Mouse (Mus musculus) hindbrain, postnatal 0 days (tissue): Measurements from ENCODE around the gene Med11. TPM values are rescaled to one million over a fixed set of nuclear protein-coding genes. Genes with fewer than 3 reads are reported as not detected.

Experiments
- ATAC-seq: fragments of 200-750 bp; cut with Nextera tagmentation; 2 replicates; pipeline ENCODE4 v1.8.0; 2017; ENCODE audit warnings: mild to moderate bottlenecking, moderate TSS enrichment, moderate library complexity
- DNase-seq: peaks from one replicate; pipeline ENCODE4 v3.0.0-alpha.2; 2015; ENCODE audit warnings: low spot score
- H3K27ac ChIP-seq: fragments of 300-500 bp; sonication (generic); 2 replicates; pipeline ENCODE4 v1.5.1; 2014; ENCODE audit warnings: mild to moderate bottlenecking
- H3K27me3 ChIP-seq: fragments of 300-500 bp; sonication (generic); 2 replicates; pipeline ENCODE4 v1.6.1; 2014; ENCODE audit warnings: low read length, mixed read lengths; ENCODE audit not compliant: insufficient read depth
- H3K36me3 ChIP-seq: fragments of 300-500 bp; sonication (generic); 2 replicates; pipeline ENCODE4 v1.6.1; 2014; ENCODE audit warnings: low read length, mixed read lengths; ENCODE audit not compliant: insufficient read depth
- H3K4me1 ChIP-seq: fragments of 300-500 bp; sonication (generic); 2 replicates; pipeline ENCODE4 v1.6.1; 2014; ENCODE audit warnings: antibody characterized with exemption, low read length, mixed read lengths; ENCODE audit not compliant: insufficient read depth
- H3K4me2 ChIP-seq: fragments of 300-500 bp; sonication (generic); 2 replicates; pipeline ENCODE4 v1.6.1; 2014; ENCODE audit warnings: low read depth, mild to moderate bottlenecking, low read length, moderate library complexity, mixed read lengths
- H3K4me3 ChIP-seq: fragments of 300-500 bp; sonication (generic); 2 replicates; pipeline ENCODE4 v1.5.1; 2014; ENCODE audit warnings: low read length
- H3K9ac ChIP-seq: fragments of 300-500 bp; sonication (generic); replicated peaks from 2 replicates; pipeline ENCODE4 v1.6.1; 2014; ENCODE audit warnings: mild to moderate bottlenecking, low read length, moderate library complexity, mixed read lengths
- H3K9me3 ChIP-seq: fragments of 300-500 bp; sonication (generic); 2 replicates; pipeline ENCODE4 v1.6.1; 2016; ENCODE audit warnings: low read length, mixed read lengths
- CTCF ChIP-seq: IDR thresholded peaks from 2 replicates; pipeline ENCODE4 v1.5.1; 2016; ENCODE audit warnings: antibody characterized with exemption, control low read depth, low read depth
- WGBS: fragments of 180-500 bp; shearing (Covaris S2); extraction: QIAGEN DNeasy Blood & Tissue Kit; methylation state at CpG from one replicate; pipeline ENCODE4 v1.1.7; 2014; 5-methylcytosine and 5-hydroxymethylcytosine counted together
- polyA plus RNA-seq: library from polyadenylated mRNA; unstranded; fragments of >200 nt; fragmentation: Nextera tagmentation; extraction: Ambion mirVana; gene quantifications from 2 replicates; pipeline ENCODE4 v1.2.1, GENCODE M21; 2015
- total RNA-seq: library from RNA; depleted of rRNA; stranded (reverse); fragments of >200 nt; gene quantifications from 2 replicates; pipeline ENCODE4 v1.2.3, GENCODE M21; 2014

The Med11 gene
- total and polyA plus RNA-seq, 2 experiments from 2014 or later, result 23.7 to 30.5 TPM

DNA sequence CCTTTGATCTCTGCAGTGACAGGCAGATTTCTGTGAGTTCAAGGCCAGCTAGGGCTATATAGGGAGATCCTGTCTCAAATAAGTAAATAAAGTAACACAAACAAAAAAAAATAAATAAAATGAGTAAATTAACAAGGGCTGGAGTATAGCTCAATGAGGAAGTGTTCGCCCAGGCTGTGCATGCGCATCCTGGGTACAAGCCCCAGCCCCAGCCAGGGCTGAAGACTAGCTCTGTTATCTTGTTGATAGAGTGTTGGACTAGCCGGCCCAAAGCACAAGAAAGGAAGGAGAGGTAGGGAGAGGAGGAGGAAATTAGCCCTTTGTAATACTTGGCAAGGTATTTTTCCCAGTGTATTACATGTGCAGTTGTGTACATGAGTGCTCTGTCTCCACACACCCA is 7.8 kb upstream of the Med11 start:
- ATAC-seq (no peak), DNase-seq (no peak)
- Histone ChIP-seq H3K9ac (no peak overlapping the region), H3K4me2 (no peak overlapping the region), H3K27me3 (no peaks in the 10 kb centered on the region), H3K27ac (no peak overlapping the region), H3K4me1 (no peaks in the 10 kb centered on the region), H3K4me3 (no peak overlapping the region), H3K9me3 (no peaks in the 10 kb centered on the region), H3K36me3 (peaks cover 18% of the 10 kb centered on the region)
- WGBS, result 81% methylated on average over 3 of the region's 3 CpGs
- no peak for TF ChIP-seq CTCF

DNA sequence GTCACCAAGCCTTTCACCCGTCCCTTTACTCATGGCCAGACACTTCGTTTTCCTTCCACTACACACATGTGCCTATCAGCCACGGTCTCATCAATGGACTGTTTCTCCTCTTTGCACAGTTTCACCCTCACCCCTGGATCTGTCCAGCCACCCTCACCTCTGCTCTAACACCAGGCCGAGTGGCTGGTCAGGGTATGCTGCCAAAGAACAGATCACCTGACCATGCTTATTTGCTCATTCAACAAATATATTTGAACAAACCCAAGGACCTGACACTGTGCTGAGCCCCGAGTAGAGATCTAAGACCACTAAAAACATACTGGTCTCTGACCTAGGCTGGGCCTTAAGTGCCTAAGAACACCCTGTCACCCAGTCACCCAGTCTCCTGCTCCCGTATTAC is 7.1 kb upstream of the Med11 start:
- H3K9me3 ChIP-seq, result no peaks in the 10 kb centered on the region
- H3K4me2 ChIP-seq, result no peak overlapping the region
- WGBS, result 82% methylated on average over 6 of the region's 6 CpGs
- H3K36me3 ChIP-seq, result peaks cover 11% of the 10 kb centered on the region
- no peak for TF ChIP-seq CTCF
- ATAC-seq (no peak), DNase-seq (no peak)
- H3K4me3 ChIP-seq, result no peak overlapping the region
- H3K27ac ChIP-seq, result no peak overlapping the region
- H3K4me1 ChIP-seq, result no peaks in the 10 kb centered on the region
- no peaks in the 10 kb centered on the region for H3K27me3 ChIP-seq
- no peak overlapping the region for H3K9ac ChIP-seq

DNA sequence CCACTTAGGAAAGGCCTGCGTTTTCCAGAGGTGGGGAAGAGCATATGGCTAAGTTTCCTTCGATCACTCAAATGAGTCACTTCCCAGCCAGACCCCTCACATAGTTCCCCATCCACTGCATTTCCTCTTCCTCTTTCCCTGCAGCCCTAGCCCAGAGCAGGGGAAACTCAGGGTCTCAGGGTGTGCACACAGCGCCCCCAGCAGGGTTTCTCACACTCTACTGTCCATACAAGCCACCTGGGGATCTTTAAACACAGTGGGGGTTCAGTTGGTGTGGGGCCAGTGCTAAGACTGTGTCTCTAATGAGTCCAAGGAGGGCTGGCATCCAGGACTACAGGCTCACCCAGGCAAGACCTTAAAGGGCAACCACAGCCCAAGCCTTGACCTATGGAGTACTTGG is 5.0 kb upstream of the Med11 start:
- Histone ChIP-seq H3K4me3 (no peak overlapping the region), H3K9ac (no peak overlapping the region), H3K36me3 (no peaks in the 10 kb centered on the region), H3K27ac (no peak overlapping the region), H3K4me1 (no peaks in the 10 kb centered on the region), H3K27me3 (no peaks in the 10 kb centered on the region), H3K4me2 (no peak overlapping the region), H3K9me3 (no peaks in the 10 kb centered on the region)
- ATAC-seq (no peak), DNase-seq (no peak)
- WGBS, result 51% methylated on average over 3 of the region's 3 CpGs
- TF ChIP-seq CTCF, result no peak

DNA sequence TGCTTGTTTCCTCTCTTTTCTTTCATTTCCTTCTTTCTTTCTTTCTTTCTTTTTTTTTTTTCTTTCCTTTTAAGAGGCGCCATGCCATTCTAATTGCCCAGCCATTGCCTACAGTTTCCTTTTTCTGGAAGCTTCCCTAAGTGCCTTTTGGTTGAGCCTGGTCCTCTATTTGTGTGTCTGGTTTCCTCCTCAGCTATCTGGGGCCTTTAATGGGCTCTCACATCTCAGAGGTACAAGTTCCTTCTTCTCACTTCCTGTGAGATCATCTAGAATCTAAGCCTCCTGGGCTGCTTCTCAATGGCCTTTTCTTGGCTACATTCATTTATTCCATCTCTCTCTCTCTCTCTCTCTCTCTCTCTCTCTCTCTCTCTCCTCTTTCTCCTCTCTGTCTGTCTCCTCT is 4.3 kb upstream of the Med11 start:
- peaks cover under 1% of the 10 kb centered on the region; the same call in 1 of the 2 replicates for H3K4me1 ChIP-seq
- no peaks in the 10 kb centered on the region for H3K36me3 ChIP-seq
- 78% methylated on average over 1 of the region's 1 CpGs for WGBS
- H3K9ac ChIP-seq, result no peak overlapping the region
- no peaks in the 10 kb centered on the region for H3K27me3 ChIP-seq
- H3K4me2 ChIP-seq, result no peak overlapping the region
- TF ChIP-seq CTCF, result no peak
- H3K9me3 ChIP-seq, result no peaks in the 10 kb centered on the region
- DNase-seq, result no peak
- no peak for ATAC-seq
- no peak overlapping the region for H3K4me3 ChIP-seq
- no peak overlapping the region for H3K27ac ChIP-seq

DNA sequence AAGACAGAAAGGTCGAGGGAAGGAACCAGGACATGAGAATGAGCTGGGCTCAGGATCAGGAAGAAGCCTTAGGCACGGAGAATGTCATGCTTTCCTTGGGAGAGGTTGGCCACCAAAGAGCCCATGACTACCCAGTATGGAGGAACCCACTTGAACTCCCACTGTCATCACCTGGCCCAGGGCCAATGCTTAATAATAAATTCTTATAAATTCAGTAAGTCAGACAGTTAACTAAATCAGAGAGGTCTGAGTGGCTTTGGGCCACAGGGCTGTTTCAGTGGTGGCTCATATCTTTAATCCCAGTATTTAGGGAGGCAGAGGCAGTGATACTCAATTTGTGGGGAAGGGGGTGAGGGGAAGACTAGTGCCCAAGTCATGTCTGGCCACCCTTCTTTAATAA is 793 bp upstream of the Med11 start:
- H3K4me3 ChIP-seq, result no peak overlapping the region
- H3K36me3 ChIP-seq, result no peaks in the 10 kb centered on the region
- TF ChIP-seq CTCF, result no peak
- no peak overlapping the region for H3K4me2 ChIP-seq
- ATAC-seq (no peak), DNase-seq (no peak)
- no peaks in the 10 kb centered on the region for H3K27me3 ChIP-seq
- H3K9me3 ChIP-seq, result no peaks in the 10 kb centered on the region
- peaks cover 4% of the 10 kb centered on the region; the same call in 1 of the 2 replicates for H3K4me1 ChIP-seq
- WGBS, result 85% methylated on average over 2 of the region's 2 CpGs
- H3K9ac ChIP-seq, result no peak overlapping the region
- H3K27ac ChIP-seq, result no peak overlapping the region

DNA sequence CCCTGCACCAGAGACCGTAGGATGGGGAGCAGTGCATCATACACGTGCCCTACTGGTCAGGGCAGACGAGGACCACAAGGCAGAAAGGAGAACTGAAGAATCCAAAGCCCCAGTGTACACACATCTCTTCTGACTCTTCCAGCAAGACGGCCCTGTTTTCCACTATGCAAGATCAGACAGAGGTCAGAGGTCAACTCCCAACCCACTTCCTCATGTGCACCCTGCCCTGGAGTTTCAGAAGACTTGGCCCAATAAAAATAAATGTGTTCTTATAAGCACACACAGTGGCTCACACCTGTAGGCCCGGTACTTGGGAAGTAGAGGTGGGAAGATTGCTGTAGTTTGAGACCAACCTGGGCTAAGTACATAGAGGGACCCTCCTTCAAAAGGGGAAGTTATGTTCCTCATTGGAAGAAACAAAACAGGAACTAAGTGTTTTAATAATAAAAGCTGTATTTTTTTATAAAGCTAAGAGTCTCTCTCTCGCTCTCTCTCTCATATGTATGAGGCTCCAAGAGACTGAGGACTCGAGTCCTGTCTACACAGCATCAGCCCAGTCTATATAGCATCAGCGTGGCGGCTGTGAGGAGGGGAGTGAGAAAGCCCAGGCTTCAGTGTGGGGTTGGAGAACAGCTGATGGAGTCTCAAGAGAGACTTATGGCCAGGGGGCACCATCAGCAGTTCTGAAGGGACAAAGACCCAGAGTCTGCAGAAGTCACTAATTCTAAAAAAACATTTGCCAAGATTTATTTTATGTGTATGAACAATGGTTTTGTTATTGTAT is 1.7 kb downstream of the Med11 start:
- Histone ChIP-seq H3K36me3 (no peaks in the 10 kb centered on the region), H3K27me3 (no peaks in the 10 kb centered on the region), H3K9ac (no peak overlapping the region), H3K27ac (no peak overlapping the region), H3K9me3 (no peaks in the 10 kb centered on the region), H3K4me3 (no peak overlapping the region), H3K4me1 (peaks cover 4% of the 10 kb centered on the region; the same call in 1 of the 2 replicates), H3K4me2 (peak overlapping the region; percentile 70)
- WGBS, result 91% methylated on average over 9 of the region's 9 CpGs
- TF ChIP-seq CTCF, result no peak
- ATAC-seq, result no peak
- DNase-seq, result no peak
